Mouse (Mus musculus): ENCODE data around the gene Vwa2. TPM values are rescaled to one million over a fixed set of nuclear protein-coding genes. Genes with fewer than 3 reads are reported as not detected.

The Vwa2 gene
- polyA plus RNA-seq, 1 experiment from 2014 or later: 18.8 TPM

GRCm38 (mm10) chr19:56953856-56954255, 79.8 kb downstream of the Vwa2 start:
- Histone ChIP-seq H3K4me2 (no peak overlapping the region), H3K4me3 (replicated peaks) (no peak overlapping the region), H3K9ac (no peak overlapping the region), H3K36me3 (no peaks in the 10 kb centered on the region), H3K4me1 (peaks cover 28% of the 10 kb centered on the region), H3K27ac (no peak overlapping the region), H3K27me3 (no peaks in the 10 kb centered on the region), H3K9me3 (replicated peaks) (no peaks in the 10 kb centered on the region)
- WGBS: 64% methylated on average over 4 of the region's 4 CpGs
- ATAC-seq (replicated peaks; ENCODE audit: low FRiP score): no peak

- no peaks in the 10 kb centered on the region for H3K9me3 ChIP-seq (replicated peaks)
- no peaks in the 10 kb centered on the region for H3K27me3 ChIP-seq
- ATAC-seq (replicated peaks; ENCODE audit: low FRiP score): no peak
- H3K4me1 ChIP-seq: peaks cover 37% of the 10 kb centered on the region
- no peak overlapping the region for H3K27ac ChIP-seq
- H3K36me3 ChIP-seq: no peaks in the 10 kb centered on the region
- no peak overlapping the region for H3K4me3 ChIP-seq (replicated peaks)
- WGBS: 91% methylated on average over 13 of the region's 13 CpGs
- H3K9ac ChIP-seq: no peak overlapping the region
- H3K4me2 ChIP-seq: no peak overlapping the region
These were observed 80.8 kb downstream of the Vwa2 start for GRCm38 (mm10) chr19:56954857-56955256.

GRCm38 (mm10) chr19:56955568-56956513, 81.8 kb downstream of the Vwa2 start:
- 68% methylated on average over 20 of the region's 20 CpGs for WGBS

GRCm38 (mm10) chr19:56958011-56958410, 84.0 kb downstream of the Vwa2 start:
- WGBS: 69% methylated on average over 4 of the region's 4 CpGs
- Histone ChIP-seq H3K27ac (peak overlapping the region; percentile 72), H3K9ac (no peak overlapping the region), H3K4me3 (replicated peaks) (no peak overlapping the region), H3K4me2 (no peak overlapping the region), H3K27me3 (no peaks in the 10 kb centered on the region), H3K4me1 (peaks cover 34% of the 10 kb centered on the region), H3K36me3 (no peaks in the 10 kb centered on the region), H3K9me3 (replicated peaks) (no peaks in the 10 kb centered on the region)
- ATAC-seq (replicated peaks; ENCODE audit: low FRiP score): no peak

More at GRCm38 (mm10) chr19:56955568-56956513, 81.8 kb downstream of the Vwa2 start:
- no peaks in the 10 kb centered on the region for H3K9me3 ChIP-seq (replicated peaks)
- H3K4me3 ChIP-seq (replicated peaks): no peak overlapping the region
- H3K27ac ChIP-seq: no peak overlapping the region
- ATAC-seq (replicated peaks; ENCODE audit: low FRiP score): no peak
- no peaks in the 10 kb centered on the region for H3K27me3 ChIP-seq
- no peak overlapping the region for H3K9ac ChIP-seq
- no peak overlapping the region for H3K4me2 ChIP-seq
- H3K4me1 ChIP-seq: peaks cover 34% of the 10 kb centered on the region
- no peaks in the 10 kb centered on the region for H3K36me3 ChIP-seq

GRCm38 (mm10) chr19:56958582-56959021, 84.6 kb downstream of the Vwa2 start:
- Histone ChIP-seq H3K4me2 (no peak overlapping the region), H3K9ac (no peak overlapping the region), H3K9me3 (replicated peaks) (no peaks in the 10 kb centered on the region), H3K36me3 (no peaks in the 10 kb centered on the region), H3K4me3 (replicated peaks) (no peak overlapping the region), H3K27ac (peak overlapping the region; percentile 72), H3K27me3 (no peaks in the 10 kb centered on the region), H3K4me1 (peaks cover 34% of the 10 kb centered on the region)
- 36% methylated on average over 6 of the region's 6 CpGs for WGBS
- ATAC-seq (replicated peaks; ENCODE audit: low FRiP score): peak; percentile 75

GRCm38 (mm10) chr19:56959057-56959456, 85.0 kb downstream of the Vwa2 start:
- no peaks in the 10 kb centered on the region for H3K27me3 ChIP-seq
- no peaks in the 10 kb centered on the region for H3K9me3 ChIP-seq (replicated peaks)
- no peaks in the 10 kb centered on the region for H3K36me3 ChIP-seq
- no peak overlapping the region for H3K4me2 ChIP-seq
- no peak overlapping the region for H3K9ac ChIP-seq
- WGBS: 79% methylated on average over 2 of the region's 2 CpGs
- H3K27ac ChIP-seq: peak overlapping the region; percentile 72
- ATAC-seq (replicated peaks; ENCODE audit: low FRiP score): peak; percentile 9; the same call in 1 of the 2 replicates
- peaks cover 32% of the 10 kb centered on the region for H3K4me1 ChIP-seq
- H3K4me3 ChIP-seq (replicated peaks): no peak overlapping the region

GRCm38 (mm10) chr19:56959601-56960000, 85.6 kb downstream of the Vwa2 start:
- Histone ChIP-seq H3K9ac (no peak overlapping the region), H3K4me1 (peaks cover 33% of the 10 kb centered on the region), H3K27me3 (no peaks in the 10 kb centered on the region), H3K4me3 (replicated peaks) (no peak overlapping the region), H3K9me3 (replicated peaks) (no peaks in the 10 kb centered on the region), H3K4me2 (no peak overlapping the region), H3K36me3 (no peaks in the 10 kb centered on the region), H3K27ac (peak overlapping the region; percentile 72)
- WGBS: 72% methylated on average over 3 of the region's 3 CpGs
- no peak for ATAC-seq (replicated peaks; ENCODE audit: low FRiP score)

Other genes starting within 250 kb of the Vwa2 start
- 0.23 and 0.36 TPM in 2 replicates for gene Adrb1, start 152.1 kb upstream of the Vwa2 start, polyA plus RNA-seq (2015; fragmentation: Nextera tagmentation; extraction: Ambion mirVana)
- gene Ccdc186, start 52.1 kb upstream of the Vwa2 start, polyA plus RNA-seq (2015; fragmentation: Nextera tagmentation; extraction: Ambion mirVana): 18.3 and 23.3 TPM in 2 replicates
- 0.66 and 0.80 TPM in 2 replicates for gene Tdrd1, start 48.0 kb upstream of the Vwa2 start, polyA plus RNA-seq (2015; fragmentation: Nextera tagmentation; extraction: Ambion mirVana)
- 16.8 and 18.3 TPM in 2 replicates for gene Afap1l2, start 134.0 kb downstream of the Vwa2 start, polyA plus RNA-seq (2015; fragmentation: Nextera tagmentation; extraction: Ambion mirVana)